Mouse (Mus musculus): ENCODE measurements around the gene Itgb2. TPM values are rescaled to one million over a fixed set of nuclear protein-coding genes. Genes with fewer than 3 reads are reported as not detected.

Itgb2 gene
- polyA plus RNA-seq, 1 experiment from 2014 or later: 8.7 TPM

GRCm38 (mm10) chr10:77586637-77587036 is 56.6 kb downstream of the Itgb2 start:
- Histone ChIP-seq H3K4me1 (ENCODE audit: control insufficient read depth, insufficient read depth, low read length) (peaks cover 47% of the 10 kb centered on the region), H3K9ac (ENCODE audit: low read length) (no peak overlapping the region), H3K9me3 (replicated peaks; ENCODE audit: control insufficient read depth, low read length) (no peaks in the 10 kb centered on the region), H3K4me2 (ENCODE audit: low read depth, low read length) (no peak overlapping the region), H3K27me3 (ENCODE audit: control insufficient read depth, insufficient read depth, low read length) (no peaks in the 10 kb centered on the region), H3K27ac (ENCODE audit: low read length) (no peak overlapping the region), H3K36me3 (ENCODE audit: control insufficient read depth, insufficient read depth) (peaks cover 17% of the 10 kb centered on the region), H3K4me3 (ENCODE audit: low read length) (no peak overlapping the region)
- WGBS: 90% methylated on average over 3 of the region's 3 CpGs
- no peak for ATAC-seq (replicated peaks; ENCODE audit: extremely low read depth, insufficient read depth, low FRiP score)

GRCm38 (mm10) chr10:77587091-77587775 is 57.2 kb downstream of the Itgb2 start:
- no peaks in the 10 kb centered on the region for H3K27me3 ChIP-seq (ENCODE audit: control insufficient read depth, insufficient read depth, low read length)
- H3K27ac ChIP-seq (ENCODE audit: low read length): no peak overlapping the region
- H3K4me2 ChIP-seq (ENCODE audit: low read depth, low read length): no peak overlapping the region
- no peak overlapping the region for H3K4me3 ChIP-seq (ENCODE audit: low read length)
- 86% methylated on average over 6 of the region's 6 CpGs for WGBS
- no peaks in the 10 kb centered on the region for H3K9me3 ChIP-seq (replicated peaks; ENCODE audit: control insufficient read depth, low read length)
- ATAC-seq (replicated peaks; ENCODE audit: extremely low read depth, insufficient read depth, low FRiP score): no peak
- no peak overlapping the region for H3K9ac ChIP-seq (ENCODE audit: low read length)
- peaks cover 18% of the 10 kb centered on the region for H3K36me3 ChIP-seq (ENCODE audit: control insufficient read depth, insufficient read depth)
- H3K4me1 ChIP-seq (ENCODE audit: control insufficient read depth, insufficient read depth, low read length): peaks cover 46% of the 10 kb centered on the region

- 93% methylated on average over 2 of the region's 2 CpGs for WGBS
- Histone ChIP-seq H3K9me3 (replicated peaks; ENCODE audit: control insufficient read depth, low read length) (no peaks in the 10 kb centered on the region), H3K4me2 (ENCODE audit: low read depth, low read length) (no peak overlapping the region), H3K9ac (ENCODE audit: low read length) (no peak overlapping the region), H3K36me3 (ENCODE audit: control insufficient read depth, insufficient read depth) (peaks cover 26% of the 10 kb centered on the region), H3K4me3 (ENCODE audit: low read length) (no peak overlapping the region), H3K27me3 (ENCODE audit: control insufficient read depth, insufficient read depth, low read length) (no peaks in the 10 kb centered on the region), H3K4me1 (ENCODE audit: control insufficient read depth, insufficient read depth, low read length) (peaks cover 38% of the 10 kb centered on the region), H3K27ac (ENCODE audit: low read length) (no peak overlapping the region)
- ATAC-seq (replicated peaks; ENCODE audit: extremely low read depth, insufficient read depth, low FRiP score): no peak
Measured at GRCm38 (mm10) chr10:77588036-77588435, 58.0 kb downstream of the Itgb2 start.

- Histone ChIP-seq H3K27me3 (ENCODE audit: control insufficient read depth, insufficient read depth, low read length) (no peaks in the 10 kb centered on the region), H3K9ac (ENCODE audit: low read length) (no peak overlapping the region), H3K27ac (ENCODE audit: low read length) (peak overlapping the region; percentile 51), H3K4me2 (ENCODE audit: low read depth, low read length) (no peak overlapping the region), H3K36me3 (ENCODE audit: control insufficient read depth, insufficient read depth) (peaks cover 37% of the 10 kb centered on the region), H3K9me3 (replicated peaks; ENCODE audit: control insufficient read depth, low read length) (no peaks in the 10 kb centered on the region), H3K4me1 (ENCODE audit: control insufficient read depth, insufficient read depth, low read length) (peaks cover 27% of the 10 kb centered on the region), H3K4me3 (ENCODE audit: low read length) (no peak overlapping the region)
- ATAC-seq (replicated peaks; ENCODE audit: extremely low read depth, insufficient read depth, low FRiP score): 0 out of 2 replicates have a peak, but pooled peaks have one; percentile 15
- 65% methylated on average over 7 of the region's 7 CpGs for WGBS
Measured at GRCm38 (mm10) chr10:77589117-77589516, 59.1 kb downstream of the Itgb2 start.

GRCm38 (mm10) chr10:77589749-77590148 is 59.7 kb downstream of the Itgb2 start:
- H3K36me3 ChIP-seq (ENCODE audit: control insufficient read depth, insufficient read depth): peaks cover 43% of the 10 kb centered on the region
- peaks cover 27% of the 10 kb centered on the region for H3K4me1 ChIP-seq (ENCODE audit: control insufficient read depth, insufficient read depth, low read length)
- no peak overlapping the region for H3K4me3 ChIP-seq (ENCODE audit: low read length)
- no peaks in the 10 kb centered on the region for H3K27me3 ChIP-seq (ENCODE audit: control insufficient read depth, insufficient read depth, low read length)
- peak overlapping the region; percentile 51; the same call in 1 of the 2 replicates for H3K27ac ChIP-seq (ENCODE audit: low read length)
- 56% methylated on average over 8 of the region's 8 CpGs for WGBS
- ATAC-seq (replicated peaks; ENCODE audit: extremely low read depth, insufficient read depth, low FRiP score): no peak
- H3K9me3 ChIP-seq (replicated peaks; ENCODE audit: control insufficient read depth, low read length): no peaks in the 10 kb centered on the region
- H3K4me2 ChIP-seq (ENCODE audit: low read depth, low read length): no peak overlapping the region
- H3K9ac ChIP-seq (ENCODE audit: low read length): no peak overlapping the region

- peak; percentile 51 for ATAC-seq (replicated peaks; ENCODE audit: extremely low read depth, insufficient read depth, low FRiP score)
- H3K9ac ChIP-seq (ENCODE audit: low read length): no peak overlapping the region
- H3K9me3 ChIP-seq (replicated peaks; ENCODE audit: control insufficient read depth, low read length): no peaks in the 10 kb centered on the region
- H3K4me1 ChIP-seq (ENCODE audit: control insufficient read depth, insufficient read depth, low read length): peaks cover 27% of the 10 kb centered on the region
- H3K36me3 ChIP-seq (ENCODE audit: control insufficient read depth, insufficient read depth): peaks cover 54% of the 10 kb centered on the region
- H3K4me2 ChIP-seq (ENCODE audit: low read depth, low read length): no peak overlapping the region
- no peaks in the 10 kb centered on the region for H3K27me3 ChIP-seq (ENCODE audit: control insufficient read depth, insufficient read depth, low read length)
- 39% methylated on average over 6 of the region's 6 CpGs for WGBS
- no peak overlapping the region for H3K4me3 ChIP-seq (ENCODE audit: low read length)
- peak overlapping the region; percentile 38; the same call in 1 of the 2 replicates for H3K27ac ChIP-seq (ENCODE audit: low read length)
Measured at GRCm38 (mm10) chr10:77590812-77591211, 60.8 kb downstream of the Itgb2 start.

- no peaks in the 10 kb centered on the region for H3K27me3 ChIP-seq (ENCODE audit: control insufficient read depth, insufficient read depth, low read length)
- H3K36me3 ChIP-seq (ENCODE audit: control insufficient read depth, insufficient read depth): peaks cover 57% of the 10 kb centered on the region
- H3K4me2 ChIP-seq (ENCODE audit: low read depth, low read length): no peak overlapping the region
- WGBS: 76% methylated on average over 6 of the region's 6 CpGs
- H3K27ac ChIP-seq (ENCODE audit: low read length): no peak overlapping the region; the same call in 1 of the 2 replicates
- no peak overlapping the region for H3K9ac ChIP-seq (ENCODE audit: low read length)
- H3K4me3 ChIP-seq (ENCODE audit: low read length): no peak overlapping the region
- ATAC-seq (replicated peaks; ENCODE audit: extremely low read depth, insufficient read depth, low FRiP score): no peak
- no peaks in the 10 kb centered on the region for H3K9me3 ChIP-seq (replicated peaks; ENCODE audit: control insufficient read depth, low read length)
- peaks cover 22% of the 10 kb centered on the region for H3K4me1 ChIP-seq (ENCODE audit: control insufficient read depth, insufficient read depth, low read length)
Measured at GRCm38 (mm10) chr10:77591546-77591945, 61.5 kb downstream of the Itgb2 start.

GRCm38 (mm10) chr10:77596060-77596459 is 66.0 kb downstream of the Itgb2 start:
- H3K9ac ChIP-seq (ENCODE audit: low read length): no peak overlapping the region
- H3K27ac ChIP-seq (ENCODE audit: low read length): no peak overlapping the region
- no peak overlapping the region for H3K4me3 ChIP-seq (ENCODE audit: low read length)
- no peak for ATAC-seq (replicated peaks; ENCODE audit: extremely low read depth, insufficient read depth, low FRiP score)
- WGBS: 86% methylated on average over 2 of the region's 2 CpGs
- peaks cover under 1% of the 10 kb centered on the region; the same call in 1 of the 2 replicates for H3K4me1 ChIP-seq (ENCODE audit: control insufficient read depth, insufficient read depth, low read length)
- H3K36me3 ChIP-seq (ENCODE audit: control insufficient read depth, insufficient read depth): peaks cover 61% of the 10 kb centered on the region
- no peaks in the 10 kb centered on the region for H3K9me3 ChIP-seq (replicated peaks; ENCODE audit: control insufficient read depth, low read length)
- no peak overlapping the region for H3K4me2 ChIP-seq (ENCODE audit: low read depth, low read length)
- H3K27me3 ChIP-seq (ENCODE audit: control insufficient read depth, insufficient read depth, low read length): no peaks in the 10 kb centered on the region

GRCm38 (mm10) chr10:77603021-77603420 is 73.0 kb downstream of the Itgb2 start:
- no peak for ATAC-seq (replicated peaks; ENCODE audit: extremely low read depth, insufficient read depth, low FRiP score)
- Histone ChIP-seq H3K36me3 (ENCODE audit: control insufficient read depth, insufficient read depth) (peaks cover 8% of the 10 kb centered on the region), H3K27ac (ENCODE audit: low read length) (no peak overlapping the region), H3K27me3 (ENCODE audit: control insufficient read depth, insufficient read depth, low read length) (no peaks in the 10 kb centered on the region), H3K4me2 (ENCODE audit: low read depth, low read length) (no peak overlapping the region), H3K4me1 (ENCODE audit: control insufficient read depth, insufficient read depth, low read length) (peaks cover 16% of the 10 kb centered on the region), H3K9me3 (replicated peaks; ENCODE audit: control insufficient read depth, low read length) (peaks cover 3% of the 10 kb centered on the region; the same call in 1 of the 2 replicates), H3K9ac (ENCODE audit: low read length) (no peak overlapping the region), H3K4me3 (ENCODE audit: low read length) (no peak overlapping the region)
- 72% methylated on average over 4 of the region's 4 CpGs for WGBS

Data from heart, embryonic 16.5 days (tissue).